Mouse (Mus musculus) forelimb bud, embryonic 11.5 days (tissue): ENCODE measurements at regions not wholly inside any gene's neighbourhood (a gene's known extent, or its start where the extent isn't known, plus 50 kb on each side); places are given as distances from the start of the nearest gene placed in this dataset.
"Not testable (repeated sequence)": the region's sequence is repeated elsewhere in the genome, so short reads cannot be mapped to it uniquely, and the experiment has no call there.

Experiments used
- DNase-seq: peaks from one replicate; pipeline ENCODE4 v3.0.0-alpha.2; 2012; ENCODE audit warnings: low read depth, low spot score

DNA sequence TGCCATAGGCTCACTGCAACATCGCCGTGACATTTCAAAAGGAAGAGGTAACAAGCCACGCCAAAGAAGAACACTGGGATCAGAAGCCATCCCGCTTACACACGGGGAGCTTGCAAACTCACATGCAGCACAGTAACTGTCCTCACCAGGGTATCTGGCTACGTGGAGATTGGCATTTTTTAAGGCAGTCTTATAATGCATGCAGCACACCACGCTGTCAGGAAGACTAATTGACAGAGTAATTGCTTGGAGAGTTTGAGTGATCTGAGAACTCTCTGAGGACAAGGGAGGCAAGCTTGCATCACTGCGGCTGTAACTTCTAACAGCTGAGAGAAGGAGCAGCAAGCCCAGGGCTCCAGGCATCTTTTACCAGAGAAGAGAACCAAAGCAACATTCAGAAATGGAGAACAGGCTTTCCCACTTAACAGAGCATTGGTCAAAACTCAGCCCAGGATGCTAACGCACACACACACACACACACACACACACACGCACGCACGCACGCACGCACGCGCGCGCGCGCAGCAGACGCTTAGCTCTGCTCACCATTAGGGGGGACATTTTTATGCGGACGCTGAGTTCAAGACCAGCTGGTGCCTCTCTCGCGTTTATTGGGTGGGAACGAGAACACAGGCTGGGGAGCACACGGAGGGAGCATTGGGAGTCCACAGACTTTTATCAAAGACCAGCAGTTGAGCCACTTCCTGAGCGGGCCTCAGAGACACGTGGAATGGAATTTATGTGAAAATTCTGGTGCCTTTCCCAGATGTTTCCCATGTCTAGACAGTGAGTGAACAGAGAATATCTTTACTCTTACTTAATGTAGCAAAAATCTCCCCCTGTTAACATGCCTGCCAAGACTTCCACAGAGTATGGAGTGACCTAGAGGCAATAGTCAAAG, 66.6 kb downstream of the 1700129C05Rik start:
- peak; percentile 29 for DNase-seq

GRCm38 (mm10) chr14:59072323-59073039, 70.2 kb downstream of the 1700129C05Rik start:
- DNase-seq: no peak

- DNase-seq: no peak
Observed at GRCm38 (mm10) chr14:59070056-59070455, 72.6 kb downstream of the 1700129C05Rik start.

GRCm38 (mm10) chr14:59066456-59067220, 76.1 kb downstream of the 1700129C05Rik start:
- no peak for DNase-seq

GRCm38 (mm10) chr14:59063221-59063620, 79.5 kb downstream of the 1700129C05Rik start:
- no peak for DNase-seq

DNA sequence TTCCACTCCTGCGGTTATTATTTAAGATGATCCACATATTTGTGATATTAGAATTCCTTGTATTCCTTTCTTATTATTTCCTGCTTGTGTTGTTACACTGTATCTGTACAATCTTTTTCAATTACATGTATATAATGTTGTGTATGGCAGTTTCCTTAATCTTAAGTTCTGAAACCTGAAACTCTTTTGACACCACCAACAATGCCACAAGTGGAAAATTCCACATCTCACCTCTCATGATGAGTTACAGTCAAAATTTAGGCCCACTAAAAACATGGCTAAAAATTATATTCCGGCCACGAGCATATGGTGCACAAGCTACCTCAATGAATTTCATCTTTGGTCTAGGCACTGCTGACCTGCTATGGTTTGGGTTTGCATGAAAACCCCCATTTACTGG, 85.9 kb downstream of the 1700129C05Rik start:
- no peak for DNase-seq

DNA sequence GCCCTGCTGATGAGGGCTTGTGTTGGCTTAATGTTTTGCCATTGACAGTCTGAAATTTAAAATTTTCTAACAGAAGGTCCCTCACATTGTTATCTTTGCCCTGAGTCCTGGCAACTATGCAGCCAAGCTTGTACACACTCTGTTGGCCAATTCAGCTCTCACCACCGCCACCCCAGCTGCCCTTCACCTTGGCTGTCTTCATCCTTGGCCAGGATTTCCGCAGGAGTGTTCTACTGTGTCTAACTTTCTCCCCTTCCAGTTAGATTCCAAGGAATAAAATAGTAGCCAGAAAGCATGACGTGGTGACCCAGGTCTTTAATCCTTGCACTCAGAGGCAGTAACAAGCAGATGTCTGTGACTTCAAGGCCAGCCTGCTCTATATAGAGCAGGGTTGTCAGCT, 87.4 kb downstream of the 1700129C05Rik start:
- no peak for DNase-seq

- no peak for DNase-seq
Observed at GRCm38 (mm10) chr14:59052421-59052820, 90.3 kb downstream of the 1700129C05Rik start.

DNA sequence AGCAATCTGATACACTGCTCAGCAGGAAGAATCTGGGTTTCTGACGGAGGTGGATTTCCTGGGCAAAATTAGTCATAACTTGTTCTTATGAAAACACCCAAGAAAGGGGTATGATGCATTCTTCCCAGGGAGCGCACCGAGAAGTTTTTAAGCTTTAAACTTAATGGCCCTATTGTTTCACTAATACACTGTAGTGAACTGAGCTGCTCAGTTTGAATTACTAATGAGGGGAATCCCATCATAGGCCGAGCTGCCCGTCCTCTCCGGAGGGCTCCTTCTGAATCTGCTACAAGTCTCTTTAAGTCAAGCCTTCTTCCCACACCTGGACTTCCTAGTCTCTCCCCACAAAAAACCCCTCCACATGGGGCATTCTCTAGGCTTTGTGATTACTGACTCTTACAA, 91.2 kb downstream of the 1700129C05Rik start:
- DNase-seq: no peak

GRCm38 (mm10) chr14:59045687-59046086, 97.0 kb downstream of the 1700129C05Rik start:
- DNase-seq: no peak

GRCm38 (mm10) chr14:59045235-59045634, 97.5 kb downstream of the 1700129C05Rik start:
- DNase-seq: no peak

DNA sequence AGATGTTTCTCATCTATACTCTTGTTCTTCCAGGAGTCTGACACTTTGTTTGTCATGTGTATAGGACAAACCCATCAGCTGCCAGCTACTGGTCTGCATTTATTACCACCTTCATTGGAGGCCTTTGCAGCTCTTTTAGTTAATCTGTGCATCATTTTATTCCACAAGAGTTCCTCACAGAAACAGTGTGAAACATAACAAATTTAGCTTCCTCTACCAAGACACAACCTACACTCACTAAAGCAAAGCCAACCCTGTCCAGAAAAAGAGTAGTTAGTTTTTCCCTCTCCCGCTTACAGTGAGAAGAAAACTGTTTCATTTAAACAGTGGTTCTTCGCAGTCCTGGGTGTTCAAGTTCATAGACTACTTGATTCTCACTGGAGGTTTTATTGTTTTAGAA, 100.5 kb downstream of the 1700129C05Rik start:
- no peak for DNase-seq

- not testable (repeated sequence) for DNase-seq
Observed at GRCm38 (mm10) chr14:59025757-59026156, 116.9 kb downstream of the 1700129C05Rik start.

- no peak for DNase-seq
Observed at GRCm38 (mm10) chr14:59009534-59009933, 133.2 kb downstream of the 1700129C05Rik start.

DNA sequence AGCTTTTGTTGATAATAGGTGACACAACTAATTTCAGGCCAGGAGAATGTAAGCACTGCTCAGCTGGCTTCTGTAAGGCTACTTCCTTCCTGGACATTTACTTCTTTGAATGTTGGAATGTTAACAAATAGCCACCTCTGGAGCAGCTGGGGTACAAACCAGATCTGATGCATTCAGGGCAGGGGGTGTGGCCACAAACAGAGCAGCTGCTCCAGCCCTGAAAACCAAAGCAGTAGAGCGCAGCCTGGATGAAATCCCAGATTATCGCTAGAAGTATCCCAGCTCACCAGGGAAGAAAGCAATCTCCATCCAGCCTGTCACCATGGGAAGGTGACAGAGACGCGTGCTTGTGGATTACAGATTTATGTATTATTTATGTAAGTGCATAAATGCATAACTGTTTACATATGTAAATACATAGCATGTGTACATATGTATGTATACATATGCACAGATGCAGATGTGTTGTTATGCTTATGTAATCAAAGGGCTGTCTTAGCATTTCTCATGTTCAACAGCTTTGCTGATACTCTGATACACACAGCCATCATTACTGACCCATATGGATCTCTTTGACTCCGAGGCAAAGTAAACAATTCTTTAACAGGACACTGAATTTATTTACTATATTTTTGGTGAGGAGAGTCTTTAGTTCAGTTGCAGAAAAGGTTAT, 143.5 kb downstream of the 1700129C05Rik start:
- no peak for DNase-seq

DNA sequence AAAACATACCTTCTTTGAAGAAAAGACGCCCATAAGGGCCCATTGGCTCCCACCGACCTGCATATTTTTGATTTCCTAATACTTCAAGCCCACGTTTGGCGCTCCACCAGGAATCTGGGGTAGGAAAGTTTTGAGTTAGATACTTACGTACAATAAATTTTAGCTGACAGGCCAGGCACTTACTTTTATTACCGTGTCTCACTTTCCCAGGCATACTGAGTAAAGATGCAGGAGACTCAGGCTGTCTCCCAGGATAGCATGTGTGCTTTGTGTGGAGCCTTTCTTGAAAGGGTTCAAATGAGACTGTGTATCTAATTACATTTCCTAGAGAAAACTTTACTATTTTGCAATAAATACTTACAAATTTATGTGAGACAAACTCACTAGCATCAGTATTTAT, 147.7 kb downstream of the 1700129C05Rik start:
- DNase-seq: no peak

DNA sequence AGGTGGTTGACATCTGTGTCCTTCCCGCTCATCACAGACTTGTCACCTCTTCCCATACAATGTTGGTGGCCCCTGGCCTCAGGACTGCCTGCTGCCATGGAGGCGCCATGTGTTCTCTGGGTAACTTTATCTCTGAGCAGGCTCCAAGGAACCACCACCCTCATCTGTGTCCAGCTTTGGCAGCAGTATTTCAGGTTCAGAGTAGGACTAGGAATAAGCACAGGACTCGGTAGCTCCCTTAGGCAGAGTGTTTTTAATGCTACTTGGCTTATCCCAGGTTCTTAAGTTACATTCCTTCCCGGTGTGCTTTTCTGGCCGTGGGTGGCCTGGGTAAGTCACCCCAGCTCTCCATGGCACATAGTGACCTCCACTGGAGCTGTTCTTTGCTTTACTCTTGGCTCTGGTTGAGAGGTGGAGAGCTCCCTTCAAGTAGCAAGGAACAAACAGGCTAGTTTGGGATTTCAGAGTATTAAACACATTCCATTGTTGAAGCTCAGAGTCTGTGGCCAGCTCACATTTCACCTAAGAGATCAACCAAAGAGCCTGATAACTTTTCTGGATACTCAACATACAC, 153.0 kb downstream of the 1700129C05Rik start:
- peak; percentile 9 for DNase-seq

GRCm38 (mm10) chr14:58987688-58988087, 155.0 kb downstream of the 1700129C05Rik start:
- peak; percentile 73 for DNase-seq

DNA sequence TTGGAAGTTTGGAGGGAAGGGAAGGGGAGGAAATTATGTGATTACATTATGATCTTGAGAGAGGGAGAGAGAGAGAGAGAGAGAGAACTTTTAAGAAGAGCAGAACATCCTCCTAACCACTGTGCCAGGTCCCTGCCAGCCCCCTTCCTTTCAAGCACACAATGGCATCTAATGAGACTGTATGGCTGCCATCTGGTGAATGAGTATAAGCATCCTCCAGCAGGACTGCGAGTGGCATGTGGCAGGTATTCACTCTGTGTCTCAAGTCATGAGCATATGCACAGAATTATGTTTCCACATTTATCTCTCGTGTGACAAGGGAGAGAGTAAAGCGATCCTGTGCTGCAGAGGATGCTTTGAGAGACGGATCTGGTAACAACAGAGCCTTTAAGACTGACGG, 156.9 kb downstream of the 1700129C05Rik start:
- DNase-seq: no peak

- no peak for DNase-seq
Observed at GRCm38 (mm10) chr14:58976791-58977190, 165.9 kb downstream of the 1700129C05Rik start.

GRCm38 (mm10) chr14:58969248-58969647, 173.4 kb downstream of the 1700129C05Rik start:
- DNase-seq: no peak
